Mouse (Mus musculus) bone marrow macrophage, adult 2 months (primary cell): ENCODE data around the gene Olfm1. TPM values are rescaled to one million over a fixed set of nuclear protein-coding genes. Genes with fewer than 3 reads are reported as not detected.

Experiments used
- H3K27ac ChIP-seq: 2 replicates; pipeline ENCODE4 v1.5.1; 2012; ENCODE audit warnings: low read depth, low read length; ENCODE audit not compliant: insufficient read depth
- H3K4me1 ChIP-seq: 2 replicates; pipeline ENCODE4 v1.6.1; 2012; ENCODE audit warnings: low read length; ENCODE audit not compliant: control insufficient read depth, insufficient read depth
- H3K4me3 ChIP-seq: 2 replicates; pipeline ENCODE4 v1.5.1; 2012; ENCODE audit warnings: mild to moderate bottlenecking, low read length, moderate library complexity; ENCODE audit not compliant: insufficient read depth
- CTCF ChIP-seq: IDR thresholded peaks from 2 replicates; pipeline ENCODE4 v1.5.1; 2012; ENCODE audit warnings: low read depth, mild to moderate bottlenecking, low read length, moderate library complexity
- POLR2A ChIP-seq: IDR thresholded peaks from 2 replicates; pipeline ENCODE4 v1.6.1; 2012; ENCODE audit warnings: mild to moderate bottlenecking, low read depth, low read length, borderline replicate concordance
- polyA plus RNA-seq: library from polyadenylated mRNA; stranded (reverse); fragments of >200 nt; gene quantifications from 2 replicates; pipeline ENCODE4 v1.2.4, GENCODE M21; 2012; ENCODE audit not compliant: missing spikeins, insufficient read depth, insufficient read length

The Olfm1 gene
- polyA plus RNA-seq: 87.3 and 89.9 TPM in 2 replicates

GRCm38 (mm10) chr2:28192821-28193689 is at the start of gene Olfm1:
Gene Olfm1 (plus strand): TSS chr2:28192992.
- TF ChIP-seq CTCF: no peak
- no peak for TF ChIP-seq POLR2A
- H3K4me3 ChIP-seq: no peak within 1 kb of the TSS; the same call in 1 of the 2 replicates
- H3K27ac ChIP-seq: no peak within 1 kb of the TSS
- H3K4me1 ChIP-seq: no peaks in the 10 kb centered on the region

- no peaks in the 10 kb centered on the region for H3K4me1 ChIP-seq
- no peak overlapping the region for H3K27ac ChIP-seq
- no peak overlapping the region for H3K4me3 ChIP-seq
- TF ChIP-seq CTCF: no peak
Measured at GRCm38 (mm10) chr2:28143417-28144045, 49.3 kb upstream of the Olfm1 start.

- H3K4me1 ChIP-seq: no peaks in the 10 kb centered on the region
- no peak overlapping the region for H3K27ac ChIP-seq
- H3K4me3 ChIP-seq: no peak overlapping the region
- TF ChIP-seq POLR2A (no peak), CTCF (no peak)
Measured at GRCm38 (mm10) chr2:28145702-28146101, 47.1 kb upstream of the Olfm1 start.

- Histone ChIP-seq H3K4me1 (no peaks in the 10 kb centered on the region), H3K4me3 (no peak overlapping the region), H3K27ac (no peak overlapping the region)
- no peak for TF ChIP-seq CTCF
Measured at GRCm38 (mm10) chr2:28146152-28146551, 46.6 kb upstream of the Olfm1 start.

GRCm38 (mm10) chr2:28146685-28147084 is 46.1 kb upstream of the Olfm1 start:
- Histone ChIP-seq H3K4me3 (no peak overlapping the region), H3K4me1 (no peaks in the 10 kb centered on the region), H3K27ac (no peak overlapping the region)
- TF ChIP-seq CTCF: no peak
- TF ChIP-seq POLR2A: no peak

GRCm38 (mm10) chr2:28147248-28147794 is 45.5 kb upstream of the Olfm1 start:
- Histone ChIP-seq H3K4me3 (no peak overlapping the region), H3K27ac (no peak overlapping the region), H3K4me1 (no peaks in the 10 kb centered on the region)
- TF ChIP-seq POLR2A: no peak
- no peak for TF ChIP-seq CTCF

- no peak overlapping the region for H3K27ac ChIP-seq
- TF ChIP-seq CTCF: no peak
- no peak for TF ChIP-seq POLR2A
- no peak overlapping the region for H3K4me3 ChIP-seq
- H3K4me1 ChIP-seq: no peaks in the 10 kb centered on the region
Measured at GRCm38 (mm10) chr2:28149688-28150087, 43.1 kb upstream of the Olfm1 start.

GRCm38 (mm10) chr2:28160568-28160967 is 32.2 kb upstream of the Olfm1 start:
- TF ChIP-seq CTCF (no peak), POLR2A (no peak)
- no peak overlapping the region for H3K4me3 ChIP-seq
- H3K27ac ChIP-seq: no peak overlapping the region
- no peaks in the 10 kb centered on the region for H3K4me1 ChIP-seq

GRCm38 (mm10) chr2:28165570-28165969 is 27.2 kb upstream of the Olfm1 start:
- Histone ChIP-seq H3K4me3 (no peak overlapping the region), H3K4me1 (no peaks in the 10 kb centered on the region), H3K27ac (no peak overlapping the region)
- TF ChIP-seq CTCF (no peak), POLR2A (no peak)

GRCm38 (mm10) chr2:28169336-28169735 is 23.5 kb upstream of the Olfm1 start:
- TF ChIP-seq CTCF (no peak), POLR2A (no peak)
- Histone ChIP-seq H3K27ac (no peak overlapping the region), H3K4me3 (no peak overlapping the region), H3K4me1 (no peaks in the 10 kb centered on the region)
